Mouse (Mus musculus) Muller cell, postnatal 12 days (primary cell): Measurements from ENCODE around the gene Kdm5a.
A peak's percentile ranks its signal among the peaks of the same experiment; 100 is the strongest.

Experiments used
- DNase-seq: peaks from one replicate; pipeline ENCODE4 v3.0.0-alpha.2; 2015; ENCODE audit errors: inconsistent ontology term

The Kdm5a gene

DNA sequence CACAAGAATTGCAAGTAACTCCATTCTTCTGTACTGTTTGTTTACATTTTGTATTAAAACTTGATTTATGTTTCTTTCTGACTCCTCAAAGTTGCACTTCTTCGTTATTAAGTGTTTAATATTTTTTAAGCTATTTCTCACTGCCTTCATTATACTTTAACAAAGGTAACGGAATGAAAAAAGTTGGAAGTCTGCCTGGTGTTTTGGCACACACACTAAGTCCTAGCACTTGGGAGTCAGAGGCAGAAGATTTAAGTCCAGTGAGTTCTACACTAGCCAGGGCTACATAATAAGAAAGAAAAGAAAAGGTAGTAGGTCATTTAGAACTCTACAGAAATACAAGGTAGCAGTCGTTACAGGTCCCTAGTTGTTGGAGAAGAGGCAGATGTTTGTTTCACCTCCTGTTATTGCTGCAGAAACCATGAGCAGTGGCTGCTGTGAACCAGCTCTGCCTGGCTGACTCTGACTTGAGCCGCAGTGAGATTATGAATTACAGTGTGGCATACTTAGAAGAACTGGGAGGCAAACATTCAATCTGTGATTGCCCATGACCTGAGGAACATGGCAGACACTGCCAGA, 78.3 kb downstream of the Kdm5a start:
- no peak for DNase-seq

DNA sequence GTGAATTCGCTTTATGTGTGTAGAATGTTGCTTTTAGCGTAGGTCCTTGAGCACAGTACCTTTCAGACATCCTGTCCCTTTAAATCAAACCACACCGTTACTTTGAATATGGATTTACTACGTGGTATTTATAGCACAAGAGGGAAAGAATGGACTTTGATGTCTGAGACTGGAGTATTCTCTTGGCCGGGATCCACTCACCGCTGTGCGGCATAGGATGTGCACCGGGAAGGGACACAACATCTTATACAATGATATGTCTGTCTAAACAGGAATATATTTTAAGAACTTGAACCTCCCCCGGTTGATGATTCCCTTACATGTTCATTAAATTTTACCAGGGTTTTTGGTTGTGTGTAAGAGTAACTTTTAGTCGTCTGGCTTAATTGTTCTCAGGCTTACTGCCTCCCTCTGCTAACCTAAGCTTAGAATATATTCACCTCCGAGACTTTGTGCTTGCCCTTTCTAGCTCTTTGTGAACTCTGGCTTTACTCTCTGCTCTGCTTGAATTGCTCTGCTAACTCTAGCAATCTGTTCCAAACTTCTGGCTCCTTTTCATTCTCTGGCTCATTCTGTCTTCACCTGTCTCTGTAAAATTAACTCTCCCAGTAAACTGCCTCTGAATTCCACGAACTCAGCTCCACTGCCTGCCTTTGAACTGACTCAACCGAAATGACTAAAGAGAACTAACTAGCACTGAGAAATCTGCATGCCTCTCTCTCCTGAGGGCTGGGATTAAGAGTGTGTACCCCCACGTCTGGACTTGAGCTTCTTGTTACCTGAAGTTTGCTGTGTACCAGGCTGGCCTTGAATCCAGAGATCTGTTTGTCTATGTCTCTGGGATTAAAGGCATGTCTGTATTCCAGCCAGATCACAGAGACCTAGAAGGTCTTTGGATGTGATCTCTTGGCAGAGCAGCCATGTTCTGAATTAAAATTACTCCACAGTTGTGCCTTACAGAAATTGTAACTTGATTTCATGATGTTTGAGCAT, 79.7 kb downstream of the Kdm5a start:
- no peak for DNase-seq

DNA sequence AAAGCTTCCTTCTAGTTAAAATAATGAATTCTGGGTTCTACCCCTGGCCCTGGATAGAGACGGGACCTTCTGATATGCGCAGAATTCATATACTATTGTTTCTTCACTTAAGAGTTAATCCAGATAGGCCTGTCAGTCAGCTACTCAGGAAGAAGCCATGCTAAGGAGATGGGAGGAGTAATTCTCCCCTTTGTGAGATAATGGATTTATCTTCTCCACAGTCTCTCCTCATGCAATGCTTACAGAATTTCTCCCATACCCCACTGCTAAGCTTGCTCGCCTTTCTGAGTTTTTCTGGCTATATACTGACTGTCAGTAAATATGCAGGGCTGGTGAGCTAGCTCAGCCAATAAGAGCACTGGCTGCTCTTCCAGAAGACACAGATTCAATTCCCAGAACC, 86.3 kb downstream of the Kdm5a start:
- no peak for DNase-seq

DNA sequence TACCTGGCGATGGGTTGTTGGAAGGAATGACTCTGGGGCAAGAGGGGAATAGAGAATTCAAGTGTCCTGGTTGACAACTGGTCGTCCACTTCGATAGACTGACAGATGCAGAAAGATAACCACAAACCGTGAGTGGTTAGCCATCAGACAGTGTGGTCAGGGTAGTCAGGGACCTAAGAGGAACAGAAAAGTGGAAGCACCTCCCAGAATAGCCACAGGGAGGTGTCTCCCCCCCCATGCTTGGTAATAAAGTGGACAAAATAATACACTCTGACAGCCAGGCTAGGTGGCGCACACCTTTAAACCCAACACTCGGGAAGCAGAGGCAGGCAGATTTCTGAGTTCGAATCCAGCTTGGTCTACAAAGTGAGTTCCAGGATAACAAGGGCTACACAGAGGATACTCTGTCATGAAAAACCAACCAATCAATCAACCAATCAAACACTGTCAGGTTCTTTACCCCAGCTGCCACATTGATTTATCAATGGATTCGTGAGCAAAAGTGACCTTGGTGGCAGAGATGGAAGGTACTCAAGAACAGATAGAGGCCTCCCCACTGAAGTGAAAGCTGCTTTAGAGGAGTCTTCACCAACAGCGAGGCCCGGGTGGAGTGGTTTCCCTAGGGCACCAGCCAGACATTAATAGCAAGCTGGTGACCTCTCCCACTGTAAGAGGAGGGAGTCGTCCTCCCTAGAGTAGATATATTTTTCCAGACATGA, 88.6 kb downstream of the Kdm5a start:
- DNase-seq = no peak

DNA sequence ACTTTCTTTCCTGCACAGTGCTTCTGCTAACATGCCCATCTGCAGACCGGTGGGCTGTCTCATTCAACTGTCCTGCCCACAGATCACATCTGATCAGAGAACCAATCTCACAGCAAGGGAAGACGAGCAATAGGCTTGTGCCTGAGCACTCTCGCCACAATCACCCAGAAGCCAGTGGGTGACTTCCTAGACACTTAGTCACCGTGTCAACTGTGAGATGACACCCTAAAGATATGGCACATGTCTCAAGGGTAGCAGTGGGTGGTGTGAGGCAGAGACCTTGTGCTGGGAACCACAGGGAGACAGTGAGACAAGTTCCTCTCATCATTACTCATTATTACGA, 89.2 kb downstream of the Kdm5a start:
- peak; percentile 69 for DNase-seq

DNA sequence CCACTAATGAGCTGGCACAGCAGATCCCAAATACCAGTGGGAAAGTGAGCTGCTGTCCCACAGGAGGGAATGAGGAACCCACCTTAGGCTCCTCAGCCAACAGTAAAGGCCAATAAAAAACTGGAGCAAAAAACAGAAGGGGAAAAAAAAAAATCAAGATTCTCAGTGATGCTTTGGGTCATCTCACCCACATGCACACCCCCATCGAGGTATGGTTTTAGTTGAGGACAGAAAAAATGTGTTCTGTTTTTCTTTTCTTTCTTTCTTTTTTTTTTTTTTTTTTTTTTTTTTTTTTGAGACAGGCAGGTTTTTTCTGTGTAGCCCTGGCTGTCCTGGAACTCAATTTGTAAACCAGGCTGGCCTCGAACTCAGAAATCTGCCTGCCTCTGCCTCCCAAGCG, 89.6 kb downstream of the Kdm5a start:
- no peak for DNase-seq

DNA sequence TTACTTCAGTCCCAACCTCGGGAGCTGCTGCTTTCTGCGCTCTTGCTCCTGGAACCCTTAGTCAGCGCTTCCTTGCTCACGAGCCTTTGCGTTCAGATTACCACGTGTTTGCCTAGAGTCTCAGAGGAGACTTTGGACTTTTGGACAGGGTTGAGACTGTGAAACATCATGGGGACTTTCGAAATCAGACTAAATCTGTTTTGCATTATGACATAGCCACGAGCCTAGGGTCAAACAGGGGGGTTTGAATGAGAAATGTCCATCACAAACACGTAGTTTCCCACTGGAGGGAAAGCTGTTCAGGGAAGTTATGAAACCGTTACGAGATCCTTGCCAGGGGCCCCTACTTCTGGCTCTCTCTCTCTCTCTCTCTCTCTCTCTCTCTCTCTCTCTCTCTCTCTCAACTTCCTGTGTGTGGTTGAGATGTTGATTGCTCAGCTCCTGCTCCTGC, 90.7 kb downstream of the Kdm5a start:
- no peak for DNase-seq

DNA sequence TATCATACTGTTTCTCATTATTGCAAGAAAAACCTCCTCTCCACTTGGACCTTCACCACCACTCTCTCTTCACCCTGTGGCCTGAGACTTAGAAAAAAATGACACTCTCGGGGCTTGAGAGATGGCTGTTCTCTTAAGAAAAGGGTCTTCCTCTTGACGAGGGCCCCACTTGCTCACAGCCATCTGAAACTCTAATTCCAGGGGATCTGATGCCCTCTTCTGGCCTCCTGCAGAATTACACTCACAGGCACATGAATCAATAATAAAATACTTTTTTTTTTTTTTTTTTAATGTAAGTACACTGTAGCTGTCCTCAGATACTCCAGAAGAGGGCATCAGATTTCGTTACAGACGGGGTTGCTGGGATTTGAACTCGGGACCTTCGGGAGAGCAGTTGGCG, 93.2 kb downstream of the Kdm5a start:
- no peak for DNase-seq

DNA sequence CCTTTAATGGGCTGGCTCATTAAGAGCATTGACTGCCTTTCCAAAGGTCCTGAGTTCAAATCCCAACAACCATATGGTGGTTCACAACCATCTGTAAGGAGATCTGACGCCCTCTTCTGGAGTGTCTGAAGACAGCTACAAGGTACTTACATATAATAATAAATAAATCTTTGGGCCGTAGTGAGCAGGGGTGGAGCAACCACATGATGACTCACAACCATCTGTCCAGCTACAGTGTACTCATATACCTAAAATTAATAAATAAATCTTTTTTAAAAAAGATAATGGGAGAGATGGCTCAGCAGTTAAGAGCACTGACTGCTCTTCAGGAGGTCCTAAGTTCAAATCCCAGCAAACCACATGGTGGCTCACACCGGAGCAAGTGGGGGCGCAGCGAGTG, 93.8 kb downstream of the Kdm5a start:
- DNase-seq = no peak

DNA sequence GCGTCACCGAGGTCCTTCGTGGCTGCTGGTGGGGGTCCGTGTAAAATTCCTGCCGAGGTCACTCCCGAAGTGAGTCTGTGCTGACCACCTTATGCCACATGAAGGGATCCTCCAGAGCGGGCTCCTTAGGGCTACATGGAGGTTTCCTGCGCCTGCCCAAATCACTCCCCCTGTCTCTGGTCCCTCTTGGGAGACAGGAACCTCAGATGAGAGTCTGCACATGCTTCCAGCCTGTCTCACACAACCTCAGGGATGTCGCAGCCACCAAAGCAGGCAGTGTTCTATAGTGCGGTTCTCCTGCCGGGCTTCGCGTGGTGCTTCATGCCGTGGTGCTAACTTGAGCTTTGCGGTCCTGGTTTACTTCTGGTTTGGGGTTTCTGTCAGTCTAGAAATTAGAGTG, 97.3 kb downstream of the Kdm5a start:
- no peak for DNase-seq

DNA sequence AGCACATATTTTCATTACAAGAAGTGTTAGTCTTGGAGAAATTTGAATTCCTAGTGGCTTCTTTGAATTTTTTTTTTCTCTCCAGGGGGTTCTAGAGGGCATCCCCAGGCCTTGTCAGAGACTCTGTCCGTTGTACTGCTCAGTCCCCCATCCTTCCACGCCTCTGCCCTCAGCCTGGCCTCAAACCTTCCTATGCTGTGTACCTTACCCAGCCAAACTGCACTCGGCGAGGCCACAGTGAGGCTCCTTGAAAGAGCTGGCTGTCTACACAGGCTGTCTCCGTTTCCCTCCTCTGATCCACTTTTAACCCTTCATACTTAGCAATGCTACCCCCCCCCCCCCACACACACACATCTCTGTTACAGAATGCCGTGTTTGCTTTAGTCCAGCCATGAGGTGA, 98.3 kb downstream of the Kdm5a start:
- DNase-seq = no peak

DNA sequence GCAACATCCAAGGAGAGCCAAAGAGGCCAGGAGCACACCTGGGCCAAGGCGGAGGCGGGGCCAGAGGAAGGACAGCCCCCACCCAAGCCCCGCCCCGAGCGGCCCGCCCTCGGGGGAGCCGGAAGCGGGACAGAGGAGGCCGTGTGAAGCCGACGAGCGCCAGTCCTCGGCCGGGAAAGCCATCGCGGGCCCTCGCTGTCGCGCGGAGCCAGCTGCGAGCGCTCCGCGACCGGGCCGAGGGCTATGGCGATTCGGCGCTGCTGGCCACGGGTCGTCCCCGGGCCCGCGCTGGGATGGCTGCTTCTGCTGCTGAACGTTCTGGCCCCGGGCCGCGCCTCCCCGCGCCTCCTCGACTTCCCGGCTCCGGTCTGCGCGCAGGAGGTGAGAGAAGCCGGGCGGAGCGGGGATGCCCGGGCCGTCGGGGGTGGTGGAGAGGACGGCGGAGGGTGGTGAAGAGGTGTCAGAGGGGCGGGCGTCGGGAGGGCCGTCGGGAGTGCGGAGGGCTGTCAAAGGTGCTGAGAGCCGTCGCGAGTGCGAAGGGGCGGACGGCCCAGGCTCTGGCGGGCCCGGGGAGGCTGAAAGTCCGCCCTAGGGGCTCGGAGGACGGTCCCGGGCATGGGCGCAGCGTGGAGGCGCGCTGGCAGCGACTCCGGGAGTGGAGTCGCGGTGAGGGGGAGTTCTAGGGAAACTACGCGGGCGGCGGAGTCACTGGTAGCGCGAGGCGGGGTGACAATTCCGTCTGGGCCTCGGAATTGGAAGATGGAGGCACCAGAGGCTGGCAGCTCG, 99.4 kb downstream of the Kdm5a start, which contains the start of gene Il17ra:
Il17ra (plus strand) TSS at position 162 of the 786 bp plus-strand sequence.
- DNase-seq = peak; percentile 75

DNA sequence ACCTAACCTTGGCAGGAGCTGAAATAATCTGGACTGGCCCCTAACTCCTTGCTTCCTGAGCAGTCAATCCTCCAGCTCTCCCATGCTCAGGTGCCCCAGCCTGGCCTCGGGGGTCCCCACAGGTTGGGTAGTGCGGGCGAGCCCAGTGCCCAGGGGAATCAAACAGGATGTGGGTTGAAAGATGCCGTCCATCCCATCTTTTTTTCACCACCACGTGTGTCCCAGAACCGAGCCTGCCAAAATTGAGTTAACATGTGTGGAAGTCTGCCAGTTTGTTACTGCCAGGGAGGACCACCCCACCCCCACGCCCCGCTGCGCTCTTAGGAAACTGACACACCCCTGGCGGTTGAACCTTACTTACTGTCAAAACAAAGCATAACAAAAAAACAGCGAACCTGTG, 100.0 kb downstream of the Kdm5a start:
- peak; percentile 49 for DNase-seq

DNA sequence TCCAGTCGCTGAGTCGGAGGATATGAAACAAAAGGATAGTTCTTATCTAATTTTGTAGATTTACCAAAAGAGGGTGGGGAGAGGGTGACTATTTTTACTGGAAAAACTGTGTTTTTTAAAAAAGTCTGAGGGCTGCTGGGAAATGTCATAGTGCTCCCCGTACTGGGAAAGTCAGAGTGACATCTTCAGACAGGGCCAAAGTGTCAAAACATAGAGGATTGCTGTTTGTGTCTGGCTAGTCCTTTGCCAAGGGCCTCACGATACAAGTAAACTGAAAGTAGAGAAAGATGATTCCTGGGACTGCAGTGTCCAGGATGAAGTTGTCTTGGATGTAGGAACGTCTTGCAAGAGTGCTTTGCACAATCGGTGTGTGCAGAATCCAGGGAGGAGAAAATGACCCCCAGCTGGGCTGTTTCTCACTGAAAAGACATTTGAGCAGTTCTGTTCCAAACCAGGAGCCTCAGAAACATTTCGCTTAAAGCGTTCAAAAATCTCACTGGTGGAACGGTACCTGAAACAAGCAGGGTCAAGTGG, 100.5 kb downstream of the Kdm5a start:
- no peak for DNase-seq

DNA sequence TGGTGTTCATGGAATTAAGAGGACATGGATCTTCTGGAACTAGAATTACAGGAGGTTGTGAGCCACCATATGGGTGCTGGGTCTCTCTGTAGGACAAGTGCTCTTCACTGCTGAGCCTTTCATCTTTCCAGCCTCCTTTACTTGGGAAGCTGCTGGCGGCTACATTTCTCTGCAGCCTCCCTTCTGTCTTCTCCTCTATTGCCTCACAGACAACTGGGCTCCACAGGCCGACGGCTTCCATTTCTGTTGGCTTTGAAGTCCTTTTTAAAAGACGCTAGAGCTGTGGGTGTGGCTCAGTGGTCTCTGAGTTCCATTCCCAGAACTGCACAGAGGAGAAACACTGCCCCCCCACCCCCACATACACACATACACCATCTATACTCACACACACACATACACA, 101.5 kb downstream of the Kdm5a start:
- no peak for DNase-seq

DNA sequence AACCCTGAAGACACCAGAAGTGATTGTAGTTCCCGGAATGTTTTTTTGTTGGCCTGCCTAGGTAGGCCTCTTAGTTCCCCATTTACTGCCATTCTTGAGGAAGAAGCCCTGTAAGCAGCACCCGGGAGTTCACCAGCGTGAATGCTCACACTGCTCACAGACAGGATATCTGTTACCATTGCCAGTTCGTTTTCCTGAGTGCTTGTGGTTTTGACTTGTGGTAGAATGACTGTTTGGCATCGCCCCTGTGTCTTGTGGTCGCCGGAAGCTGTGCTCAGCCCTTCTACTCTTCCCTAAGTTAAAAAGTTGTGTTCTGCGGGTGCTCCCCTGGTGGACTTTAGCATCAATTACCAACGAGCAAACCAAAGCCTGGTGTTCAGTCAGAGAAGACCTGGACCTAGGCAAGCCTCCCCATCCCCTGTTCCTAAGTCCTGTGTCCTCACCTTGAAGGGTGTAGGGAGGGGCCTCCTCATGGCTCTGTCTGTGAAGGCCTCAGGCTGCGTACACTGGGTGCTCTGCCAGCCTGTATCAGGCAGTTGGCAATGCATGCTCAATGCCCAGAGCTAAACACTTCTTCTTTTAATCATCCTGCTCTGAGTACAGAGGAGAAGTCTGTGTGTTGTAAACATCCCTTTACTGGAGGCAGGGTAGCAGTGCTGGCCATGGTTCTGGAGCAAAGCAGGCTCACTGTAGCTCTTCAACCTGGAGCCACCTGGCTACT, 102.8 kb downstream of the Kdm5a start:
- no peak for DNase-seq

DNA sequence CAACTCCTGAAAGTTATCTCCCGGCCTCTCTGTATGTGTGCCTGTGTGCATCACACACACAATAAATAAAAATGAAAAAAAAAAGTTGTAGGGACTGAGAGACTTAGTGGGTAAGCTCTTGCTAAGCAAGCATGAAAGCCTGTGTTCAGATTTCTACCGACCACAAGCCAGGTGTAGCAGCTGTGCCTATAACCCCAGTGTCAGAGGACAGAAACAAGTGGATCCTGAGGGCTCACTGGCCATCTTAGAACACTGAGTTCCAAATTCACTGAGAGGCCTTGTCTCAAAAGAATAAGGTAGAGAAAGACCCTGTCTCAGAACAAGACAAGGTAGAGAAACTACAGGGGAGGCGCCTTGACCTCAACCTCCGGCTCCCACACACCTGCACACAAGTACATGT, 104.3 kb downstream of the Kdm5a start:
- DNase-seq = no peak

DNA sequence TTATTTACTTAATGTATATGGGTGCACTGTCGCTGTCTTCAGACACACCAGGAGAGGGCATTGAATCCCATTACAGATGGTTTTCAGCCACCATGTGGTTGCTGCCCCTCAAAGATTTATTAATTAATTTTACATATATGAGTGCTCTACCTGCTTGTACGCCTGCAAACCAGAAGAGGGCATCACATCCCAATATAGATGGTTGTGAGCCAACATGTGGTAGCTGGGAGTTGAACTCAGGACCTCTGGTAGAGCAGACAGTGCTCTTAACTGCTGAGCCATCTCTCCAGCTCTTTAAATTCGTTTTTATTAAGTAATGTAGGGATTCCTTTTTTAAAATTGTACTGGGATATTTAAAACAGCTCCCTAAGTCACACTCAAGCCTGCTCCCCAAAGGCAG, 105.3 kb downstream of the Kdm5a start:
- no peak for DNase-seq

DNA sequence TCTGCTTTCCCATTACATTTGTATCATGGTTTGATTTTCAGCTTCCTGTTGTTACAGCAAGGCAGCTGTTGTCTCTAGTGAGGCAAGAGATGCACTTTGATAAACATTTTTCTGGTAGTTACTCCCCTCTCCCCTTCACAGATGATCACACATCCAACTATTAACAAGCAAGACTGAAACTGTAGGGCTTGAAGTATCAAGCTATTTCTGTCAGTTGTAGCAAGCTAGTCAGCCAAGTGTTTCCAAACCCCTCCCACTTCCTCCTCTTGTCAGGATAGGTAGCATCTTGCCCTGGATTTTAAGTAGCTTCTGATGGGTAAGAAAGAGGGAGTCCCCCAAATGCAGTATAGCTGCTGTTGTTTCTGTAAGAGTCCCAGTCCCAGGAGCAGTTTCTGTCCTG, 105.8 kb downstream of the Kdm5a start:
- DNase-seq = no peak

DNA sequence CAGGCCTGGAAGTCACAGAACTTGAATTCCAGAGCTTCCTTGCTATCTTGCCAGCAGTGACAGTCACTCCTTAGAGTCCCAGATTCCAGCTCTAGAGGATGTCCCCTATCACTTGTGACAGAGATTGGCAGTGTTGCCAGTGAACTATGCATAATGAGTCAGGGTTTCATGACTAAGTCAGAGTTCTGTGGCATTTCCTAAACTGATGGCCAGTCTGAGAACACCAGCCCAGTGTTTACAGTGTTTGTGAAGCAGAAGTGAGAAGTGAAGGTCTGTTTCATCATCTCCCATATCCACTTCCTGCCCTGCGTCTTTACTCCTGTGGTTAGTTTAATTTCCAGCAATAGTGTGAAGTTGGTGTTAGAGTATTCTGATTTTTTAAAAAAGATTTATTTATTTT, 106.7 kb downstream of the Kdm5a start:
- peak; percentile 78 for DNase-seq

DNA sequence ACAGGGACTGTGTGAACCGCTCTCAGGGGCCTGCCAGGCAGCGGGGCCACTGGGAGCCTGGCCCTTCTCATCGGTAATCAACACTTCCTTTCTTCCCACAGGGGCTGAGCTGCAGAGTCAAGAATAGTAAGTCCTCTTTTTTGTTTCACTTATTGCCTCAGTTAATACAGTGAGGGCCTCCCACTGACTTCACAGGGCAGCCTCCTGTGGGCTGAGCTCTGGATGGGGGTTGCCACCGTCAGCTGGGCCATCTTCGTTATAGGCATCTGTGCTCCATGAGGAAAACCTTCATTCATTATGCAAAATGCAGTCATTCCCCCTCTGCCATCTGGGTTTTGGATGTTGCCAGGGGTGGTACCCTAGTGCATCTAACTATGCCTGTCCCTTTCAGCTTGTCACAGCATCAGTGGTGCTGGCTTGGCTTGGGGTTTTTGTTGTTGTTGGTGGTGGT, 108.1 kb downstream of the Kdm5a start:
- DNase-seq = no peak
